In the genomic region with DNA sequence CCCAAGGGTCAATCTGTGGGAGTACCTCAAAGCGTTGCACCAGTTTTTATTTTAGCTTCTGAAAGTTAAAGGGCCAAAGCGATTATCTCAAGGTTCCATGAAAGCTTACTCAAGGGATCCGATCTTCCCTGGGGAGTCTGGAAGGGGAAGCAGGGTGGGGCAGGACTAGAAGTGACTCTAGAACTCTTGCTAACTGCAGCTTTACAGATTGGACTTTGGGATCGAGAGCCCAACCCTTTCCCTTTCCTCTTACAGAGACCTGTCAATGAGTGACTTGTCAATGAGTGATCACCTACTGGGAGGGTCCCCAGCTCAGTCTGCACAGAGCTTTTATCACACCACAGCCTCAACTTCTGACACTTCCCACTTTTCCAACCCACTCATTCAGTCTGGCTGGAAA, we compare ENCODE assay signal across 15 mouse cellular contexts. TPM values are rescaled to one million over a fixed set of nuclear protein-coding genes. Genes with fewer than 3 reads are reported as not detected.
DNase-seq lines count a peak whose midpoint lies in the region; ATAC-seq and TF ChIP-seq lines count a peak whose summit lies in the region.
"Had no signal": no experiment of that assay in that cellular context is flagged by ENCODE, and none has a peak within 500 bp of the region (broad histone marks: within the 10 kb centered on the region; RNA-seq: fewer than 3 reads in every experiment).

No protein-coding gene starts in this region.

- no peak for TF ChIP-seq POLR2A in liver, adult 2 months (IDR thresholded peaks at IDR 0.05; ENCODE audit: extremely low read depth, insufficient read depth, low read length)

- no peaks in the 10 kb centered on the region for H3K27me3 ChIP-seq in liver, adult 2 months (ENCODE audit: control insufficient read depth, insufficient read depth, low read length)
- H3K27me3 ChIP-seq: heart, embryonic 13.5 days; hindbrain, embryonic 15.5 days; neural tube, embryonic 13.5 days had no signal

- H3K4me1 ChIP-seq in liver, adult 2 months (ENCODE audit: control insufficient read depth, insufficient read depth, low read length) = peaks cover 38% of the 10 kb centered on the region
- H3K4me1 ChIP-seq: neural tube, embryonic 13.5 days had no signal

- 29% methylated on average over 4 of the region's 4 CpGs for WGBS in liver, adult 2 months

- H3K9ac ChIP-seq in liver, adult 2 months (ENCODE audit: low read depth, low read length) = no peak overlapping the region
- H3K9ac ChIP-seq: heart, embryonic 13.5 days; hindbrain, embryonic 15.5 days; neural tube, embryonic 13.5 days had no signal

- no peak overlapping the region for H3K4me3 ChIP-seq in gastrocnemius, adult 2 months
- H3K4me3 ChIP-seq in liver, adult 2 months (ENCODE audit: insufficient read depth, low read depth, low read length) = no peak overlapping the region
- H3K4me3 ChIP-seq: erythroblast, embryonic 14.5 days; heart, embryonic 13.5 days; hindbrain, embryonic 15.5 days; neural tube, embryonic 13.5 days had no signal

- H3K27ac ChIP-seq in gastrocnemius, adult 2 months = peak overlapping the region; percentile 66
- peak overlapping the region; percentile 74 for H3K27ac ChIP-seq in liver, adult 2 months (replicated peaks; ENCODE audit: insufficient read depth, low read depth, low read length)
- H3K27ac ChIP-seq: heart, embryonic 13.5 days; hindbrain, embryonic 15.5 days; neural tube, embryonic 13.5 days had no signal

- no peaks in the 10 kb centered on the region for H3K36me3 ChIP-seq in liver, adult 2 months (ENCODE audit: control insufficient read depth, insufficient read depth, low read length)
- H3K36me3 ChIP-seq: heart, embryonic 13.5 days; hindbrain, embryonic 15.5 days had no signal

- no peak for ATAC-seq in CD4-positive, CD25-positive, alpha-beta regulatory T cell, adult 4 months
- ATAC-seq: midbrain, embryonic 16.5 days had no signal

- peak; percentile 28 for DNase-seq in gastrocnemius, adult 2 months
- DNase-seq in gastrocnemius, postnatal 14 days = no peak
- DNase-seq in lung, postnatal 10 days = peak; percentile 29
- DNase-seq in lung, postnatal 25 days (ENCODE audit: low spot score) = no peak
- DNase-seq in liver, adult 2 months (ENCODE audit: extremely low read depth, low read depth, low spot score) = peak; percentile 71
- peak; percentile 81 for DNase-seq in yolk sac, embryonic 10.5 days (ENCODE audit: low spot score)
- no peak for DNase-seq in embryo, embryonic 9.5 days (ENCODE audit: extremely low spot score)
- DNase-seq: cerebellum, adult 11 months; left cerebral cortex, postnatal 4 days had no signal

- H3K79me2 ChIP-seq in liver, adult 2 months (ENCODE audit: control insufficient read depth, insufficient read depth, low read length) = peaks cover 10% of the 10 kb centered on the region; the same call in 1 of the 2 replicates

- intact Hi-C loops in gastrocnemius, adult 2 months (cut with DNase I) = loop anchor here (5.0 kb wide), 1 partner anchor 45 kb away; no protein-coding TSS in a partner anchor
- intact Hi-C loops in gastrocnemius, postnatal 14 days (cut with DNase I; ENCODE audit: low total_unique reads) = no loop called here

- TF ChIP-seq CTCF in gastrocnemius, adult 2 months (IDR thresholded peaks at IDR 0.05) = no peak
- no peak for TF ChIP-seq CTCF in liver, adult 2 months (IDR thresholded peaks at IDR 0.05; ENCODE audit: low read depth, low read length)

RNA-seq across cellular contexts. Expression of gene Lima1, which starts 7.6 kb away (rescaled TPM):
- total RNA-seq in gastrocnemius, adult 2 months (2021) = 1 to 10 TPM; 7.9 to 9.8 TPM
- total RNA-seq in gastrocnemius, postnatal 14 days (2021) = 10 to 100 TPM; 16.8 to 23.0 TPM
- 28.9 and 32.7 TPM in 2 replicates for total RNA-seq in liver, adult 2 months (2014; rRNA removed)
- 11.2 and 16.0 TPM in 2 replicates for polyA plus RNA-seq in liver, adult 2 months (2012; rRNA removed)
- 1 to 10 TPM; 3.0 to 3.6 TPM for polyA plus RNA-seq in CD4-positive, CD25-positive, alpha-beta regulatory T cell, adult 4 months (2017; shearing (Covaris generic))

Comparison
In these comparisons a context has a peak if more than half of its experiments do, and no peak if none do; other contexts are left out.
1. DNase-seq: peak in gastrocnemius, adult 2 months (single experiment), lung, postnatal 10 days (single experiment), liver, adult 2 months (single experiment) and yolk sac, embryonic 10.5 days (single experiment); none in gastrocnemius, postnatal 14 days (single experiment), lung, postnatal 25 days (single experiment) and embryo, embryonic 9.5 days (single experiment).